Mouse (Mus musculus) brain, embryonic 18.5 days (tissue): ENCODE measurements at regions not wholly inside any gene's neighbourhood (a gene's known extent, or its start where the extent isn't known, plus 50 kb on each side); places are given as distances from the start of the nearest gene placed in this dataset.
"Not testable (repeated sequence)": the region's sequence is repeated elsewhere in the genome, so short reads cannot be mapped to it uniquely, and the experiment has no call there.

Experiments used
- DNase-seq: peaks from one replicate; pipeline ENCODE4 v3.0.0-alpha.2; 2012; ENCODE audit warnings: low read depth, low spot score

GRCm38 (mm10) chr14:76964046-76964445, 72.5 kb upstream of the Ccdc122 start:
- no peak for DNase-seq

- DNase-seq = no peak
Measured at GRCm38 (mm10) chr14:76958875-76959274, 77.7 kb upstream of the Ccdc122 start.

GRCm38 (mm10) chr14:76957136-76957535, 79.4 kb upstream of the Ccdc122 start:
- no peak for DNase-seq

- no peak for DNase-seq
Measured at GRCm38 (mm10) chr14:76953171-76953570, 83.4 kb upstream of the Ccdc122 start.

GRCm38 (mm10) chr14:76951450-76951849, 85.1 kb upstream of the Ccdc122 start:
- DNase-seq = no peak

DNA sequence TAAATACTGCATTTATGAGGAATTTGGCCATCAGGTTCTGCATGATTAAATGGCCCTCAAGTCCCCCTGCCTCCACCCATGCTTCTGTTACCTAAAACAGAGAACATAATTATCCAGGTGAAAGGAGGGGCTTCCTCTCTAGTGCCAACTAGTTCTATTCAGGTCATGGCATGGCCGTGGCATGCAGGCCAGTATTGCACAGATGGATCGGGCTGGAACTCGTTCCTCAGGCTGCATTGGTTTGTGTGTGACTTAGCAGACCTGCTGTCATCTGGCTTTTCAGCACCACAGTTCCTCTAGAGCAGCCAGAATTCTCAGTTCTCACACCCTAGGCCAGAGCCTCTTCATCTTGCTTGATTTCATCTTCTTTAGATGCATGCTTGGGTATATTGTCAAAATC, 87.2 kb upstream of the Ccdc122 start:
- no peak for DNase-seq

DNA sequence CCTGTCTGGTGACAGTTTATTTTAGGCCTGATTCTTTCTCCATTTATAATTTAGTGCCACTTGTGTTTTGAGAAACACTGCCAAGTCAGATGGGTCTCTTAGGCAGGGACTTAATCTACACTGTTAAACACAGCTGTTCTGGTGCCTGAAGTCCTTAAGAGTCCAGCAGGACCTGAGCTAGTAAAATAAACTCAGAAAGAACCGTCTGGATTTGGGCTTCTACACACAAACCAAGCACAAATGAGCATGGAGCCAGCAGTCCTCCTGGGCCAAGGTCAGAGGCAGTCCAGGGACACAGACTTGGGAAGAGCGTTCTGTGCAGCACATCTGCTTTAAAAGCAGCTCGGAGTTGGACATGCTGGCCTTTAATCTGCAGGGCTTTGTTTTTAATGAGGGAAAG, 87.6 kb upstream of the Ccdc122 start:
- DNase-seq = no peak

GRCm38 (mm10) chr14:76948481-76948880, 88.1 kb upstream of the Ccdc122 start:
- DNase-seq = no peak

- no peak for DNase-seq
Measured at GRCm38 (mm10) chr14:76947148-76947547, 89.4 kb upstream of the Ccdc122 start.

- DNase-seq = no peak
Measured at GRCm38 (mm10) chr14:76945626-76946025, 90.9 kb upstream of the Ccdc122 start.

DNA sequence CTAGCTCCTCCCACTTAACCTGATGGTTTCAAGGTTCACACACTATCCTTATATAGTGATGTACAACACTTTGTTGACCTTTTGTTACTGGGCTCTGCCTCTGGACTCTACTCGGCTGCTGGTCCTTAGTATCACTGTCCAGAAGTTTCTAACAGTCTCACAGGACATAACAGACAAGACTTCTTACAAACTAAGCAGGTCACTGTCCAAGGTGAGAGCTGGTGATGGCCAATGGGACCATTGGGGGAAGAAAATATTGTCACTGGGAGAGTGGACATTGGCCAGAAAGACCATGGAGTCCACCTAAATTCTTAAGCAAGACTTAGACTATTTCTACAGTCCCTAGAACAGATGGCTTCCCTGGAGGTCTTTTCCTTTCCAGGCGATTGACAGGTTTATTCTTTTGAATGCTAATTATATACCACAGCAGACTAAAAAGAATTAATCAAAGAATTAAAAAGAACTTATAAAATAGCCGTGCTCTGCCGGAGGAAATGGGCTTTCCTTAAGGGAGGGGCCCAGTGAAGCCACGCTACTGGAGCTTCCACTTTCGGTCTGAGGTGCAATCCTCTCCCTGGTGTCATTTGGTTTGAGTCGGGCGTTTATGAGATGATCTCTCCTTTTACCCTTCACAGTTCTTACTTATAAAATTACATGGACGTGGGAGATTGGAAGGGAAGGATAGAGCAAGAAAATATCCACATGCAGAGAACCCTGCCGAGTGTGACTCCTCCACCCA, 94.9 kb upstream of the Ccdc122 start:
- DNase-seq = no peak

GRCm38 (mm10) chr14:76940507-76940906, 96.1 kb upstream of the Ccdc122 start:
- no peak for DNase-seq

GRCm38 (mm10) chr14:76936671-76937070, 99.9 kb upstream of the Ccdc122 start:
- DNase-seq = no peak

DNA sequence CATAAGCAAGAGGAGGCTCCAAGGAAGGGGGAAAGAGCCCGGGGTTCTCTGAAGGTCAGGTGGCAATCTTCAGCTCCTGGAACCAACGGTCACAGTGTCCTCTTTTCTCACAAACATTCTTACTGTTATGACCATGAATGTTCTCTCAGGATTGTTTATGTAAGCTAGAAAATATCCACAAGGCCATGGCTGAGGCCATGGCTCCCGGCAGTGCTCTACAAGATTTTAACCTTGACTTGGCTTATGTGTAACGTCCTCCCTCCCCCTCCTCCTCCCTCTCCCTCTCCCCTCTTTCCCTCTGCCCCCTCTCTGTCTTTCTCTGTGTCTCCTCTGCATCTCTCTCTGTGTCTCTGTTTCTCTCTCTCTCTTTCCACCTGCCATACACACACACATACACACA, 100.5 kb upstream of the Ccdc122 start:
- not testable (repeated sequence) for DNase-seq

DNA sequence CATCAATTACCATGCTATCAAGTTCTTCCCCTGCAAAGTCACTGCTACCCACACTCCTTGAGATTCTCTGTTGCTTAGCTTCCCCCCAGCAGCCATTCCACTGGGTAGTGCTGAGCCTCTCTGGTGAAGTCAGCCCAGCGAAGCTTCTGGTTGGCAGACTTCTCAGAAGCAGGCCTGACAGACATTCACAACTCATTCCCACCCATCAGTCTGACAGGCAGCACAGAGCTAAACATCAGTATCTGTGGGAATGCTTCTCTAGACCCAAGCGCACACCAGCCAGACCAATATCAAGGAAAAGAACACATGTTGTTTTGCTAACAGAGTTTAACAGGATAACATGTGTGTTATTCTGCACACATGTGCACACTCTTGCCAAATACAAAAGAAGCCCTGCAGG, 101.1 kb upstream of the Ccdc122 start:
- DNase-seq = no peak

GRCm38 (mm10) chr14:76932890-76933289, 103.7 kb upstream of the Ccdc122 start:
- no peak for DNase-seq

- no peak for DNase-seq
Measured at GRCm38 (mm10) chr14:76931398-76931797, 105.2 kb upstream of the Ccdc122 start.

DNA sequence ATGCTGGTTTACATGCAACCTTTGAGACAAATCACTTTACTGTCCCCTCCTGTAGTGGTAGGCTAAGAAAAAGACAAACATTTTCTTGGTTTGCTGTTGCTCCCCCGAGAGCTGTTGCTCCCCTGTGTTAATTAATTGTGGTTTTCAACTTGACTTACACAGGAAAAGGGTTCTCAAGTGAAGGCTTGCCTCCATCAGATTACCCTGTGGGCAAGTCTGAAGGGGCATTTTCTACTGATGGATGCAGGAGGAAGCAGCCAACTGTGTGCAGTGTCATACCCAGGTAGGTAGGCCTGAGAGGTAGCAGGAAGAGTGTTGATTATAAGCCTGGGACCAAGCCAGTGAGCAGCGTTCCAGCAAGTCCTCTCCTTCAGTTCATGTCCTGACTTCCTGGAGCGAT, 107.0 kb upstream of the Ccdc122 start:
- DNase-seq = no peak

DNA sequence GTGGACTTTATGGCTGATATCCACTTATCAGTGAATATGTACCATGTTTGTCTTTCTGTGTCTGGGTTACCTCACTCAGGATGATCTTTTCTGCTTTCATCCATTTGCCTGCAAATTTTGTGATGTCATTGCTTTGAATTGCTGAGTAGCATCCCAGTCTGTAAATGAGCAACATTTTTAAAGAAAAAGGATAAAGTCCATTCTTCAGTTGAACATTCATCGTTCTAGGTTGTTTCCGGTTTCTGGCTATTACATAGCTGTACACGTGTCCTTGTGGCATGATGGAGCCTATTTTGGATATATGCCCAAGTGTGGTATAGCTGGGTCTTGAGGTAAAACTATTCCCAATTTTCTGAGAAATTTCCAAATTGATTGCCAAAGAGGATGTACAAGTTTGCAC, 107.9 kb upstream of the Ccdc122 start:
- DNase-seq = no peak

DNA sequence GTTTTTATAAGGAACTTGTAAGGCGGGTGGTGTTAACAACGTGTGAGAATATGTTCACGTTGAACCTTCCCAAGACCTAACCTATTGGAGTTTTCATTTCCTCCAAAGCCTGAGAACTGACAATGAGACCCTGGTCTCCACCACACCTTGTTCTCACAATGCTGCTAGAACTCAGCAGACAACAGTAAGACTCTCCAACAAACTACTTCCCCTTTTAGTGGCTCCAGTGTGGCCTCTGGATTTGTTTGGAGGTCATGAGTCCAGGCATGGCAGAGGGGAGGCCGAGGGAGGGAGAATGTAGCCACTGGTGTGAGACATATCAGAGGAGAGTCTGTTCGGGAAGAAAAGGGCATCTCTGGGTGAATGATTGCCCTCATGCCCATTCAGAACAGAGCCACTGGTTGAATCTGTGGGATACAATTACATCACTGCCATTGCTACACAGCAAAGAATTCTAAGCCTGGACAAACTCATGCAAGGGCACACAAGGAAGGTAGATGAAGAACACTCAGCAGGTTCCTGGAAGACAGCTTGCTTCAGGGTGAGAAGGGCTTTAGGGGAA, 109.2 kb upstream of the Ccdc122 start:
- no peak for DNase-seq

DNA sequence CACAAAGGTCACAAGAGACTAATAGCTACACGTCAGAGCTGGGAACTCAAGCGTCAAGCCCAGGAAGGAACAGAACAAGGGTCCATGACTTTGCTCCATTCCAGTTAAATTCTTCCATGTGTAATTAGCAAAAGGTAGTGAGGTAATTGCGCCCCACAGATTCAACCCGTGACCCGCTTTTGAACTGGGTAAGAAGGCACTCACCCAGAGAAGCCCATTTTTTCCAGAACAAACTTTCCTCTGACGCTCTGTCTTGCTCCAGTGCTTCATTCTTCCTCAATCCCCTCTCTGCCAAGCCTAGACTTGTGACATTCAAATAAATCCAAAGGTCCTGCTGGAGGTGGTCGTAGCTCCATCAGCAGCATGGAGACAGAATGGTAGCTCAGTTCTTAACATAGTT, 110.2 kb upstream of the Ccdc122 start:
- DNase-seq = no peak

- no peak for DNase-seq
Measured at GRCm38 (mm10) chr14:76922399-76922939, 114.1 kb upstream of the Ccdc122 start.

GRCm38 (mm10) chr14:76918091-76918490, 118.5 kb upstream of the Ccdc122 start:
- no peak for DNase-seq
